Mouse (Mus musculus) stomach, embryonic 15.5 days (tissue): ENCODE results near the gene Rnf43. TPM values are rescaled to one million over a fixed set of nuclear protein-coding genes. Genes with fewer than 3 reads are reported as not detected.

ENCODE experiments used
- ATAC-seq: fragments of 200-750 bp; cut with Nextera tagmentation; 2 replicates; pipeline ENCODE4 v1.8.0; 2017; ENCODE audit warnings: low read depth, moderate number of reproducible peaks, moderate TSS enrichment; ENCODE audit not compliant: insufficient read depth, low FRiP score
- H3K27ac ChIP-seq: fragments of 300-500 bp; sonication (generic); 2 replicates; pipeline ENCODE4 v1.5.1; 2015; ENCODE audit warnings: mild to moderate bottlenecking, inconsistent platforms
- H3K27me3 ChIP-seq: fragments of 300-500 bp; sonication (generic); replicated peaks from 2 replicates; pipeline ENCODE4 v1.6.1; 2015; ENCODE audit warnings: inconsistent platforms
- H3K36me3 ChIP-seq: fragments of 300-500 bp; sonication (generic); 2 replicates; pipeline ENCODE4 v1.6.1; 2015; ENCODE audit warnings: inconsistent platforms
- H3K4me1 ChIP-seq: fragments of 300-500 bp; sonication (generic); 2 replicates; pipeline ENCODE4 v1.6.1; 2015; ENCODE audit warnings: inconsistent platforms
- H3K4me2 ChIP-seq: fragments of 300-500 bp; sonication (generic); 2 replicates; pipeline ENCODE4 v1.6.1; 2015; ENCODE audit warnings: mild to moderate bottlenecking, inconsistent platforms
- H3K4me3 ChIP-seq: fragments of 300-500 bp; sonication (generic); replicated peaks from 2 replicates; pipeline ENCODE4 v1.5.1; 2015; ENCODE audit warnings: inconsistent platforms
- H3K9ac ChIP-seq: fragments of 300-500 bp; sonication (generic); 2 replicates; pipeline ENCODE4 v1.6.1; 2015; ENCODE audit warnings: inconsistent platforms
- H3K9me3 ChIP-seq: fragments of 300-500 bp; sonication (generic); 2 replicates; pipeline ENCODE4 v1.6.1; 2016; ENCODE audit warnings: inconsistent platforms
- WGBS: fragments of 180-500 bp; shearing (Covaris S2); methylation state at CpG from one replicate; pipeline ENCODE4 v1.1.7; 2015; 5-methylcytosine and 5-hydroxymethylcytosine counted together
- polyA plus RNA-seq: library from polyadenylated mRNA; unstranded; fragments of >200 nt; fragmentation: Nextera tagmentation; extraction: Ambion mirVana; gene quantifications from 2 replicates; pipeline ENCODE4 v1.2.1, GENCODE M21; 2015

Gene Rnf43
- polyA plus RNA-seq, 1 experiment from 2014 or later, result 14.0 TPM

- Histone ChIP-seq H3K4me2 (no peak overlapping the region), H3K9me3 (no peaks in the 10 kb centered on the region), H3K36me3 (no peaks in the 10 kb centered on the region), H3K27ac (no peak overlapping the region), H3K4me3 (no peak overlapping the region), H3K27me3 (no peaks in the 10 kb centered on the region), H3K4me1 (peaks cover 7% of the 10 kb centered on the region; the same call in 1 of the 2 replicates), H3K9ac (no peak overlapping the region)
- ATAC-seq, result no peak
- WGBS, result 80% methylated on average over 7 of the region's 7 CpGs
These were observed 57.0 kb downstream of the Rnf43 start for GRCm38 (mm10) chr11:87719526-87719925.

- H3K9me3 ChIP-seq, result no peaks in the 10 kb centered on the region
- WGBS, result 46% methylated on average over 9 of the region's 9 CpGs
- H3K4me3 ChIP-seq, result no peak overlapping the region
- no peak overlapping the region for H3K9ac ChIP-seq
- no peak overlapping the region for H3K4me2 ChIP-seq
- no peaks in the 10 kb centered on the region for H3K36me3 ChIP-seq
- peaks cover 10% of the 10 kb centered on the region; the same call in 1 of the 2 replicates for H3K4me1 ChIP-seq
- H3K27ac ChIP-seq, result peak overlapping the region; percentile 44
- no peak for ATAC-seq
- H3K27me3 ChIP-seq, result no peaks in the 10 kb centered on the region
These were observed 57.8 kb downstream of the Rnf43 start for GRCm38 (mm10) chr11:87720324-87720723.

GRCm38 (mm10) chr11:87720839-87721238 is 58.3 kb downstream of the Rnf43 start:
- no peaks in the 10 kb centered on the region for H3K9me3 ChIP-seq
- H3K4me2 ChIP-seq, result no peak overlapping the region
- H3K36me3 ChIP-seq, result no peaks in the 10 kb centered on the region
- WGBS, result 49% methylated on average over 9 of the region's 9 CpGs
- no peaks in the 10 kb centered on the region for H3K27me3 ChIP-seq
- H3K9ac ChIP-seq, result no peak overlapping the region
- H3K4me1 ChIP-seq, result peaks cover 16% of the 10 kb centered on the region
- ATAC-seq, result no peak
- no peak overlapping the region for H3K4me3 ChIP-seq
- peak overlapping the region; percentile 44 for H3K27ac ChIP-seq

- H3K27ac ChIP-seq, result no peak overlapping the region
- no peak for ATAC-seq
- WGBS, result 74% methylated on average over 3 of the region's 3 CpGs
These were observed 59.6 kb downstream of the Rnf43 start for GRCm38 (mm10) chr11:87722168-87722567.

GRCm38 (mm10) chr11:87722891-87723290 is 60.4 kb downstream of the Rnf43 start:
- WGBS, result 83% methylated on average over 4 of the region's 4 CpGs
- H3K27ac ChIP-seq, result no peak overlapping the region

More at GRCm38 (mm10) chr11:87722168-87722567, 59.6 kb downstream of the Rnf43 start:
- Histone ChIP-seq H3K4me1 (peaks cover 28% of the 10 kb centered on the region), H3K9me3 (no peaks in the 10 kb centered on the region), H3K27me3 (no peaks in the 10 kb centered on the region), H3K36me3 (no peaks in the 10 kb centered on the region), H3K4me3 (no peak overlapping the region), H3K4me2 (no peak overlapping the region), H3K9ac (no peak overlapping the region)

GRCm38 (mm10) chr11:87725515-87725914 is 63.0 kb downstream of the Rnf43 start:
- H3K9ac ChIP-seq, result no peak overlapping the region
- H3K9me3 ChIP-seq, result no peaks in the 10 kb centered on the region
- no peak overlapping the region for H3K4me3 ChIP-seq
- H3K36me3 ChIP-seq, result no peaks in the 10 kb centered on the region
- peak overlapping the region; percentile 84 for H3K27ac ChIP-seq
- no peak for ATAC-seq
- peak overlapping the region; percentile 33; the same call in 1 of the 2 replicates for H3K4me2 ChIP-seq
- H3K27me3 ChIP-seq, result no peaks in the 10 kb centered on the region
- H3K4me1 ChIP-seq, result peaks cover 26% of the 10 kb centered on the region

More at GRCm38 (mm10) chr11:87722891-87723290, 60.4 kb downstream of the Rnf43 start:
- Histone ChIP-seq H3K4me2 (no peak overlapping the region), H3K9me3 (no peaks in the 10 kb centered on the region), H3K4me3 (no peak overlapping the region), H3K4me1 (peaks cover 28% of the 10 kb centered on the region), H3K36me3 (no peaks in the 10 kb centered on the region), H3K27me3 (no peaks in the 10 kb centered on the region), H3K9ac (no peak overlapping the region)
- no peak for ATAC-seq

GRCm38 (mm10) chr11:87725964-87726562 is 63.5 kb downstream of the Rnf43 start:
- H3K4me3 ChIP-seq, result no peak overlapping the region
- peak; percentile 92 for ATAC-seq
- peak overlapping the region; percentile 84 for H3K27ac ChIP-seq
- no peaks in the 10 kb centered on the region for H3K9me3 ChIP-seq
- no peak overlapping the region for H3K9ac ChIP-seq
- H3K36me3 ChIP-seq, result no peaks in the 10 kb centered on the region
- peaks cover 21% of the 10 kb centered on the region for H3K4me1 ChIP-seq
- 24% methylated on average over 6 of the region's 6 CpGs for WGBS
- peak overlapping the region; percentile 33; the same call in 1 of the 2 replicates for H3K4me2 ChIP-seq
- H3K27me3 ChIP-seq, result no peaks in the 10 kb centered on the region

GRCm38 (mm10) chr11:87727021-87727420 is 64.5 kb downstream of the Rnf43 start:
- no peak overlapping the region for H3K9ac ChIP-seq
- WGBS, result 60% methylated on average over 11 of the region's 11 CpGs

GRCm38 (mm10) chr11:87727471-87727870 is 64.9 kb downstream of the Rnf43 start:
- H3K36me3 ChIP-seq, result no peaks in the 10 kb centered on the region
- no peaks in the 10 kb centered on the region for H3K27me3 ChIP-seq
- H3K4me1 ChIP-seq, result peaks cover 21% of the 10 kb centered on the region
- 63% methylated on average over 4 of the region's 4 CpGs for WGBS
- H3K4me3 ChIP-seq, result no peak overlapping the region
- no peak overlapping the region for H3K27ac ChIP-seq
- H3K4me2 ChIP-seq, result no peak overlapping the region
- no peaks in the 10 kb centered on the region for H3K9me3 ChIP-seq
- no peak overlapping the region for H3K9ac ChIP-seq
- ATAC-seq, result no peak

More at GRCm38 (mm10) chr11:87727021-87727420, 64.5 kb downstream of the Rnf43 start:
- Histone ChIP-seq H3K27ac (peak overlapping the region; percentile 84; the same call in 1 of the 2 replicates), H3K4me1 (peaks cover 21% of the 10 kb centered on the region), H3K4me2 (no peak overlapping the region), H3K9me3 (no peaks in the 10 kb centered on the region), H3K36me3 (no peaks in the 10 kb centered on the region), H3K4me3 (no peak overlapping the region), H3K27me3 (no peaks in the 10 kb centered on the region)
- no peak for ATAC-seq

- Histone ChIP-seq H3K4me2 (no peak overlapping the region), H3K27ac (no peak overlapping the region), H3K9me3 (no peaks in the 10 kb centered on the region), H3K36me3 (no peaks in the 10 kb centered on the region), H3K4me3 (no peak overlapping the region), H3K9ac (no peak overlapping the region), H3K4me1 (peaks cover 21% of the 10 kb centered on the region), H3K27me3 (no peaks in the 10 kb centered on the region)
- ATAC-seq, result no peak
- WGBS, result 53% methylated on average over 18 of the region's 18 CpGs
These were observed 66.5 kb downstream of the Rnf43 start for GRCm38 (mm10) chr11:87728850-87729592.

GRCm38 (mm10) chr11:87729593-87730185 is 67.2 kb downstream of the Rnf43 start:
- Histone ChIP-seq H3K36me3 (no peaks in the 10 kb centered on the region), H3K27me3 (no peaks in the 10 kb centered on the region), H3K27ac (no peak overlapping the region), H3K4me1 (peaks cover 21% of the 10 kb centered on the region), H3K4me3 (no peak overlapping the region), H3K9ac (no peak overlapping the region), H3K4me2 (no peak overlapping the region), H3K9me3 (no peaks in the 10 kb centered on the region)
- WGBS, result 71% methylated on average over 13 of the region's 13 CpGs
- peak; percentile 27; the same call in 1 of the 2 replicates for ATAC-seq
